Mouse (Mus musculus) lung, adult 18-20 months (tissue): ENCODE data around the gene Hspa12a.

Experiments used
- DNase-seq, 2 experiments: peaks; one replicate each; pipeline ENCODE4 v3.0.0; 2022; ENCODE audit warnings: mixed read lengths in 2 of 2

Gene Hspa12a

GRCm38 (mm10) chr19:58818571-58819415 is 124.7 kb downstream of the Hspa12a start:
- no peak for DNase-seq

GRCm38 (mm10) chr19:58817398-58817797 is 126.1 kb downstream of the Hspa12a start:
- DNase-seq: no peak

DNA sequence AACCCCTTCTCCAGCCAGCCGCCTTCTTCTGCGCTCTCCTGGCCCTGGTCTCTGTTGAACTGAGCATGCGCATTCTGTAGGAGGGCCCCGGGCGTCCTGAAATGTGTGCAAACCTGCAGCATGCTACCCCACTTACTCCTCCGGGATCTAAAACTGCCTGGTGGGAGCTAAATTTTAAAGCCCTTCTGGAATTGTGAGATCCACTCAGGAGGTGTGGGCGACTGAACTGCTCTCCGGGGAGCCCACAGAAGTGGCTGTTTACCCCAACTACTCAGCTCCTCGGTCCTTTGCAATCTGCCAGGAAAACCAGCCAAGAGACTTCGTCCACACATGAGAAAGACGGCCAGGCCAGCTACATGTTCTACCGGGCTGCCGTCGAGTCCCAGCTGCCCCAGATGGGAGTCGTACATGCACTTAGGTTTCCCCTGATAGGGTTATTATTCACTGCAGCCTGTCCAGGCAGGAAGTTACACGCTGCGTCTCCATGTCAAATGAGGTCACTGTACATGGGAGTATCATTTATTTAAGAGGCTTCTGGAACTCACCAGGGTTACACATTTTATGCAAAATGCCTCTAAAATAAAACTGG is 126.9 kb downstream of the Hspa12a start:
- no peak for DNase-seq

DNA sequence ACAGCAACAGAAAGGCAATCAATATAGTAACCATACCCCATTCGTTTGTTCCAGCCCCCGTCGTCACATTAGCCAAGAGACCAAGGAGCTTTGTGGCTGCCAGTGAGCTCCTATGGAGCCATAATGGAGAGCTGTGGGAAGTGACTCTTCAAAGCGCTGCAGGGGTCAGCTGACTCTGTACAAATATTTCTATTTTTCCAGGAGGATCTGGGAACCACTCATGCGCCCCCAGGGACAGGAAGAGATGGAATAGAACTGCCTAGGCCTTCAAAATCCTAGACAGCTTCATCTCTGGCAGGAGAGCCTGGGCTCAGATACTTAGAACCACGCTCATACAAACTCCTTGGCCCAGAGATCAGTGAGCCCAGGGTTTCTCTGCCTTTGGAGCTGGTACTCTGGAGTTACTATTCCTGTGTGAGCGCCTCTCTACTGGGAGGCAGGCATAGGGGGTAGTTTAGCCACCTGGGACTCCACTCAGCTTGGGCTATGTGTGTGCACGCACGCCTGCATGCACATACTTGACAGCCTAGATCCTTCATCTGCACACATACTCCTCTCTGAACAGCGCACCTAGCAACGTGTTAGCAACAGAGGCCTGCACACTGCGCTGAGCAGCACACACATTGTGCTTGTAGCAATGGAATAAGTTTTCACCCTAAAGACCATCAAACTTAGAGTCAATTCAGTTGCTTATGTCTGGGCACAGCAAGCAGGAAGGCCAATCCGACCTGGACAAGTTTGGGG is 128.1 kb downstream of the Hspa12a start:
- DNase-seq: no peak

- DNase-seq: no peak
Measured at GRCm38 (mm10) chr19:58810536-58810935, 132.9 kb downstream of the Hspa12a start.

- DNase-seq: no peak
Measured at GRCm38 (mm10) chr19:58808864-58809263, 134.6 kb downstream of the Hspa12a start.

- DNase-seq: peak; percentile 57 to 74
Measured at GRCm38 (mm10) chr19:58806364-58806763, 137.1 kb downstream of the Hspa12a start.

GRCm38 (mm10) chr19:58805191-58805779 is 138.2 kb downstream of the Hspa12a start:
- no peak for DNase-seq

DNA sequence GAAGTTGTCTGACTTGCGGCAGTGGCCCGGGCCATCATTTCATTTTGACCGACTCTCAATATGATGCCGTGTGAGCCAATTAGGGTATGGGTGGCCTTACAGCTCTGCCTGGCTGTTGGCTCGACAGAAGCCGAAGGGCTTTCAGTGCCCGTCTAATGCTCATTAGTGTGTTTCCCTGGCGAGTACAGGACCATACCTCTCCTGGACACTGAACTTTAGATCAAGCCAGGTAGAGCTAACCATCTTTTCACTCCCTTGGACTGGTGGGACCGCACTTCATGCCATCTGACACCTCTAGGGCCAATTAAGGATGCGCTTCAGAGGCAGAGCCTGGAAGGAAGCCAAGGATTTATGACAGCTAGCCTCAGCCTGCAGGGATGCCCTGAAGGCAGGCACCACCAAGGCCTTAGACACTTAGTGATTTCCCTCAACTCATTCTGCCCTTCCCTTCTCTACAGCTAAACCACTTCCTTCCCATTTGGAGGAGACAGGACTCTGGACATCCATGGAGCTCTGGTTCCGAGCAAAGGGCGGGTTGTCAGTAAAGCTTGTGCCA is 148.3 kb downstream of the Hspa12a start:
- DNase-seq: no peak

- DNase-seq: no peak
Measured at GRCm38 (mm10) chr19:58794284-58794683, 149.2 kb downstream of the Hspa12a start, which contains the start of gene 1700019N19Rik. Gene 1700019N19Rik (minus strand): TSS chr19:58794461.

- no peak for DNase-seq
Measured at GRCm38 (mm10) chr19:58789194-58789593, 154.3 kb downstream of the Hspa12a start.

- peak in 1 of 2 experiments; percentile 5 for DNase-seq
Measured at GRCm38 (mm10) chr19:58783938-58784337, 159.5 kb downstream of the Hspa12a start.

DNA sequence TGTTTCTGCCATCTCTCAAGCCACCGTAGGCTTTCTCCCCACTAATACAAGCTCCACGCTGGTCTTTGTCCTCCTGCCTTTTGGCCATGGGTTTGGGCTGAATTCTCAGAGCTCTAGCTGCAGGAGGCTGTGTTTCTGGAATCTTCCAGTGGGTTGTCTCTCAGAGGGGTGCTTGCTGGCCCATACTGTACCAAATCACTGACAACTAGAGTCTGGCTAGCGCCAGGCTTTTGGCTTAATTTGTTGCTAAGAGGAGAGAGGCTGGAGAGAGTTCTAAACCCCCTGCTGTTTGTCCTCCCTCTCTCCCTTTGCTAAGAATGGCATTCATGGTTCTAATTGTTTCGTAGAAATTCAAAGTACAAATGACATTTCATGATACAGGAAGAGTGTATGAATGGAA is 161.9 kb downstream of the Hspa12a start:
- DNase-seq: no peak

DNA sequence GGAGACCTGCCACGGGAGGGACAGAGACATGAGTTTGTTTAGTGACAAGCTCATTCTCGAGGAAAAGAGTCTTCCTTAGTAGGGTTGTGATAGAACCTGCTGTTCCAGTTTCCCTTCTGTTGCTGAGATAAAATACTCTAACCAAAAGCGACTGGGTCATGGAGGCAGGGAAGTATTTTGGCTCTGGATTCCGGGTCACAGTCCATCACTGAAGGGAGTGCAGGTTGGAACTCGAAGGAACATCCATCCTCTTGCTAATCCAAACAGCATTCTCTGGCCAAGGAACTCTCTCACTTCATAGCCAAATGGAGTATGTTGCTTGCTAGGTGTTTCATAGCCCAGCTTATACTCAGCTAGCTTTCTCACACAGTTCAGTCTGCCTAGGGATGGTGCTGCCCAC is 167.0 kb downstream of the Hspa12a start:
- no peak for DNase-seq

- DNase-seq: no peak
Measured at GRCm38 (mm10) chr19:58767329-58767728, 176.1 kb downstream of the Hspa12a start.

- DNase-seq: peak; percentile 22 to 35
Measured at GRCm38 (mm10) chr19:58762848-58763541, 180.5 kb downstream of the Hspa12a start.

- no peak for DNase-seq
Measured at GRCm38 (mm10) chr19:58762316-58762715, 181.1 kb downstream of the Hspa12a start.

GRCm38 (mm10) chr19:58759423-58759822 is 184.0 kb downstream of the Hspa12a start, which contains the start of gene Pnliprp2:
Gene Pnliprp2 (plus strand): TSS chr19:58759719.
- peak in 1 of 2 experiments; percentile 27 for DNase-seq

GRCm38 (mm10) chr19:58758871-58759270 is 184.6 kb downstream of the Hspa12a start:
- no peak for DNase-seq

GRCm38 (mm10) chr19:58751504-58751903 is 191.9 kb downstream of the Hspa12a start:
- no peak for DNase-seq

- no peak for DNase-seq
Measured at GRCm38 (mm10) chr19:58750822-58751221, 192.6 kb downstream of the Hspa12a start.

GRCm38 (mm10) chr19:58747498-58748000 is 195.9 kb downstream of the Hspa12a start:
- no peak for DNase-seq
